In genomic region chr17:4311785-4312379, GRCm38 (mm10) we compare ENCODE assay signal across 16 mouse cellular contexts.
"Had no signal": no experiment of that assay in that cellular context is flagged by ENCODE, and none has a peak within 500 bp of the region (broad histone marks: within the 10 kb centered on the region; RNA-seq: fewer than 3 reads in every experiment).

No protein-coding gene starts in this region.

- H3K27ac ChIP-seq: kidney, embryonic 15.5 days; limb, embryonic 10.5 days; liver, embryonic 15.5 days; macrophage; midbrain, embryonic 15.5 days; stomach, embryonic 15.5 days had no signal

- H3K9me3 ChIP-seq: kidney, embryonic 15.5 days; limb, embryonic 10.5 days; liver, embryonic 15.5 days; megakaryocyte, embryonic 14.5 days; midbrain, embryonic 15.5 days; stomach, embryonic 15.5 days had no signal

- H3K4me2 ChIP-seq: kidney, embryonic 15.5 days; liver, embryonic 11.5 days; liver, embryonic 15.5 days; lung, embryonic 14.5 days; midbrain, embryonic 15.5 days; stomach, embryonic 15.5 days had no signal

- DNase-seq: kidney, adult 2 months; kidney, postnatal 14 days; lung, embryonic 14.5 days; lung, postnatal 10 days; right cerebral cortex, postnatal 4 days; spleen, adult 18-20 months; thymus, adult 2 months; thymus, postnatal 25 days had no signal

- H3K4me3 ChIP-seq: kidney, embryonic 15.5 days; limb, embryonic 10.5 days; liver, embryonic 15.5 days; megakaryocyte, embryonic 14.5 days; midbrain, embryonic 15.5 days; stomach, embryonic 15.5 days had no signal

- ATAC-seq: midbrain, embryonic 15.5 days had no signal

- H3K27me3 ChIP-seq: kidney, embryonic 15.5 days; liver, embryonic 15.5 days; megakaryocyte, embryonic 14.5 days; midbrain, embryonic 15.5 days; stomach, embryonic 15.5 days had no signal

- H3K36me3 ChIP-seq: kidney, embryonic 15.5 days; limb, embryonic 10.5 days; liver, embryonic 15.5 days; midbrain, embryonic 15.5 days; stomach, embryonic 15.5 days had no signal

- H3K4me1 ChIP-seq: kidney, embryonic 15.5 days; liver, embryonic 15.5 days; midbrain, embryonic 15.5 days; stomach, embryonic 15.5 days had no signal

- H3K9ac ChIP-seq: kidney, embryonic 15.5 days; liver, embryonic 15.5 days; lung, embryonic 14.5 days; midbrain, embryonic 15.5 days; stomach, embryonic 15.5 days had no signal
